ENCODE assay signal across 8 mouse cellular contexts in genomic region chr15:81606634-81607033, GRCm38 (mm10). TPM values are rescaled to one million over a fixed set of nuclear protein-coding genes. Genes with fewer than 3 reads are reported as not detected.
DNase-seq lines count a peak whose midpoint lies in the region; ATAC-seq and TF ChIP-seq lines count a peak whose summit lies in the region.

No protein-coding gene starts in this region.

- intact Hi-C loops in gastrocnemius, postnatal 14 days (cut with DNase I; ENCODE audit: low total_unique reads), result loop anchor here (10.0 kb wide), 2 partner anchors 132 to 162 kb away; no protein-coding TSS in a partner anchor
- intact Hi-C loops in left cerebral cortex, postnatal 14 days (cut with DNase I), result no loop called here

- peak; percentile 52 for ATAC-seq in activated CD4-positive, CD25-positive, alpha-beta regulatory T cell, adult 4 months
- peak; percentile 55 for ATAC-seq in liver, postnatal 0 days

- no peak for TF ChIP-seq EP300 in liver, postnatal 0 days (IDR thresholded peaks at IDR 0.05; ENCODE audit: low read depth)

- no peak overlapping the region for H3K9ac ChIP-seq in liver, postnatal 0 days (replicated peaks)

- H3K9me3 ChIP-seq in liver, postnatal 0 days (ENCODE audit: low read length), result no peaks in the 10 kb centered on the region

- peak; percentile 16 for DNase-seq in gastrocnemius, adult 18-20 months (ENCODE audit: low spot score)
- DNase-seq in gastrocnemius, postnatal 14 days, result no peak
- DNase-seq in 416B (ENCODE audit: low read depth), result peak; percentile 74
- peak; percentile 31 for DNase-seq in liver, postnatal 0 days
- peak; percentile 6 to 46 for DNase-seq in thymus, postnatal 10 days (ENCODE audit: low spot score in 2 of 2)
- DNase-seq in right cerebral cortex, adult 18-20 months, result no peak
- DNase-seq in left cerebral cortex, postnatal 14 days (ENCODE audit: low spot score in 2 of 2), result no peak

- 82% methylated on average over 1 of the region's 1 CpGs for WGBS in liver, postnatal 0 days (ENCODE audit: insufficient replicate concordance)

- no peaks in the 10 kb centered on the region; the same call in 1 of the 2 replicates for H3K4me1 ChIP-seq in liver, postnatal 0 days (ENCODE audit: insufficient read depth)

- H3K27me3 ChIP-seq in liver, postnatal 0 days (ENCODE audit: insufficient read depth, low read length), result no peaks in the 10 kb centered on the region

- TF ChIP-seq CTCF in liver, postnatal 0 days (IDR thresholded peaks at IDR 0.05; ENCODE audit: low read depth), result peak; percentile 88

- H3K27ac ChIP-seq in liver, postnatal 0 days (ENCODE audit: low read depth), result no peak overlapping the region

- peaks cover 65% of the 10 kb centered on the region for H3K36me3 ChIP-seq in liver, postnatal 0 days (replicated peaks; ENCODE audit: insufficient read depth, low read length)

- H3K4me3 ChIP-seq in liver, postnatal 0 days (ENCODE audit: low read depth, low read length), result no peak overlapping the region

- no peak overlapping the region for H3K4me2 ChIP-seq in liver, postnatal 0 days (ENCODE audit: low read depth, low read length)

RNA-seq across cellular contexts. Expression of gene Ep300, which starts 21.5 kb away (rescaled TPM):
- 10 to 100 TPM; 41.3 to 43.2 TPM for total RNA-seq in gastrocnemius, adult 18-20 months (2021)
- total RNA-seq in gastrocnemius, postnatal 14 days (2021), result 10 to 100 TPM; 28.7 to 30.8 TPM
- 10 to 100 TPM; 15.5 to 21.7 TPM for polyA plus RNA-seq in activated CD4-positive, CD25-positive, alpha-beta regulatory T cell, adult 4 months (2017; shearing (Covaris generic))
- 4.5 and 5.1 TPM in 2 replicates for polyA plus RNA-seq in liver, postnatal 0 days (2015; fragmentation: Nextera tagmentation; extraction: Ambion mirVana)
- 10 to 100 TPM; 57.9 to 58.3 TPM for total RNA-seq in left cerebral cortex, postnatal 14 days (2021)

RNA-seq across cellular contexts. Expression of gene L3mbtl2, which starts 57.1 kb away (rescaled TPM):
- total RNA-seq in gastrocnemius, adult 18-20 months (2021), result 1 to 10 TPM; 7.7 to 8.7 TPM
- total RNA-seq in gastrocnemius, postnatal 14 days (2021), result 1 to 10 TPM; 5.3 to 7.2 TPM
- 10 to 100 TPM; 20.2 to 21.0 TPM for polyA plus RNA-seq in activated CD4-positive, CD25-positive, alpha-beta regulatory T cell, adult 4 months (2017; shearing (Covaris generic))
- 7.3 and 8.2 TPM in 2 replicates for polyA plus RNA-seq in liver, postnatal 0 days (2015; fragmentation: Nextera tagmentation; extraction: Ambion mirVana)
- 10 to 100 TPM; 34.4 to 35.5 TPM for total RNA-seq in left cerebral cortex, postnatal 14 days (2021)

Comparison
In these comparisons a context has a peak if more than half of its experiments do, and no peak if none do; other contexts are left out.
1. DNase-seq: peak in gastrocnemius, adult 18-20 months (single experiment), 416B (single experiment), liver, postnatal 0 days (single experiment) and thymus, postnatal 10 days (2 of 2); none in gastrocnemius, postnatal 14 days (single experiment), right cerebral cortex, adult 18-20 months (single experiment) and left cerebral cortex, postnatal 14 days (0 of 2).